ENCODE assay signal across 24 mouse cellular contexts in the genomic region with DNA sequence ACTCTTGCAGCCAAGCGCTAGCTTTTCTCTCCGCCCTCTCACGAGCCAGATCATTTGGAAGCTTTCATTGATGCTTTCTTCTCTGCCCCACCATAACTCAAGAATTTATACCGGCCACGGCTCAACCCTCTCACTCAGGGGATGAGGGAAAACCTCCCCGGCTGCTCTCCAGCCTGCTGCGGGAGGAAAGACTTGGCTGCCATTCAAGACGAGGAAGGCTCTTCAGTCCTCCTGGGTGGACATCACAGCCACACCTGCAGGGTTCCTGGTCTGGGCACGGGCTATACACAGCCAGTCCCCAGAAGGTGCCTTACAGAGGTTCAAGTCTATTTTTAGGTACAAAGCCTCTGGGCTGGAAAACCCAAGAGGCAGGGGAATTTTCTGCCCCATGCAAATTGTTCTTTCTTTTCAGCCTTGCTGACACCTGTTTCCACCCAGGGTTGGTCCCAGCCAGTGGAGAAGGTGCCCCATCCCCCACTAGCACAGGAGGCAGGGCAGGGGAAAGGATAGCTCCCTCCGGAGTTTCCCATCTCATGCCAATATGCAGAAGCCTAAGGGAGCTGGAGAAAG. TPM values are rescaled to one million over a fixed set of nuclear protein-coding genes. Genes with fewer than 3 reads are reported as not detected.
DNase-seq lines count a peak whose midpoint lies in the region; ATAC-seq lines count a peak whose summit lies in the region.
"Had no signal": no experiment of that assay in that cellular context is flagged by ENCODE, and none has a peak within 500 bp of the region (broad histone marks: within the 10 kb centered on the region; RNA-seq: fewer than 3 reads in every experiment).

No protein-coding gene starts in this region.

- peak; percentile 30 for DNase-seq in CD4-positive, CD25-positive, alpha-beta regulatory T cell, adult 2 months (ENCODE audit: low read depth, low spot score)
- DNase-seq in cerebellum, postnatal 25 days, result peak; percentile 37 to 53
- no peak for DNase-seq in cerebellum, postnatal 14 days
- DNase-seq in A20 (ENCODE audit: low read depth, low spot score), result peak; percentile 62
- DNase-seq in ZHBTc4 (ENCODE audit: low read depth, low spot score), result peak; percentile 25
- DNase-seq in adrenal gland, postnatal 4 days (ENCODE audit: low spot score in 2 of 2), result no peak
- no peak for DNase-seq in lung, postnatal 10 days
- DNase-seq: adrenal gland, adult 8-10 months; adrenal gland, postnatal 25 days; B cell, adult 2 months; cerebellum, adult 8-10 months; gastrocnemius, adult 2 months; gastrocnemius, postnatal 14 days; heart, adult 11 months; heart, postnatal 36 days; kidney, adult 18-20 months; kidney, adult 9 months had no signal

- no peak for ATAC-seq in CD4-positive, CD25-positive, alpha-beta regulatory T cell, adult 4 months
- ATAC-seq: activated CD4-positive, CD25-positive, alpha-beta regulatory T cell, adult 4 months; forebrain, embryonic 13.5 days; forebrain, embryonic 16.5 days; hindbrain, embryonic 16.5 days; inflammation-experienced regulatory T-cells, adult 6 months; intestine, embryonic 16.5 days had no signal

RNA-seq across cellular contexts. Expression of gene Jade2, which starts 12.8 kb away (rescaled TPM):
- polyA plus RNA-seq in CD4-positive, CD25-positive, alpha-beta regulatory T cell, adult 4 months (2017; shearing (Covaris generic)), result 10 to 100 TPM; 19.9 to 27.8 TPM
- total RNA-seq in adrenal gland, postnatal 4 days (2021), result 10 to 100 TPM; 16.0 to 16.2 TPM

Comparison
In these comparisons a context has a peak if more than half of its experiments do, and no peak if none do; other contexts are left out.
1. DNase-seq: peak in CD4-positive, CD25-positive, alpha-beta regulatory T cell, adult 2 months (single experiment), cerebellum, postnatal 25 days (2 of 2), A20 (single experiment) and ZHBTc4 (single experiment); none in cerebellum, postnatal 14 days (0 of 2), adrenal gland, postnatal 4 days (0 of 2) and lung, postnatal 10 days (single experiment).